Mouse (Mus musculus): ENCODE results near the gene BC017158. TPM values are rescaled to one million over a fixed set of nuclear protein-coding genes. Genes with fewer than 3 reads are reported as not detected.

BC017158 gene
- polyA plus RNA-seq, 1 experiment, result 32.6 TPM

DNA sequence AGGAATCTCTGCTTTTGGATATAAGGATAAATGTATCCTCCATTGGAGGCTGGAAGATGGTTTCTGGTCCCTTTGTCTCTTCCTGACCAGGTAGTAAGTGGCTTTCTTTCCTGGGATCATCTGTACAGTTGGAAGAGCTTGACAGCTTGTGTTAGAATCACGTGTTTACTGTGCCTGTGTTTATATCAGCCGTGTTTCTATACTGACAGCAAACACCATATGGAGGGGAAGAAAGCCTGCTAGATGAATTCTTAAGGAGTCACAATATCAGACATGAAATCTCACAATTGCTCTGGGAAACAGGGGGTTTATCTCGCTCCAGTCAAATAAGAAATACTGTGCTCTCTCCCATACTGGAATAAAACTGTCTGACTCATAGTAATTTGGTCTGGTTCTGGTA, 11.2 kb upstream of the BC017158 start:
- TF ChIP-seq POLR2A (IDR thresholded peaks at IDR 0.05; ENCODE audit: low read depth, low read length) (no peak), CTCF (IDR thresholded peaks at IDR 0.05; ENCODE audit: extremely low read depth, insufficient read depth, insufficient read length, insufficient replicate concordance) (no peak)
- Histone ChIP-seq H3K27ac (ENCODE audit: insufficient read depth, low read length) (no peak overlapping the region), H3K27me3 (ENCODE audit: control insufficient read depth, insufficient read depth, low read length) (no peaks in the 10 kb centered on the region), H3K36me3 (ENCODE audit: control insufficient read depth, insufficient read depth, low read length) (no peaks in the 10 kb centered on the region), H3K4me1 (ENCODE audit: control insufficient read depth, insufficient read depth, insufficient read length) (no peaks in the 10 kb centered on the region; the same call in 1 of the 2 replicates), H3K4me3 (ENCODE audit: extremely low read depth, insufficient read depth, insufficient read length) (no peak overlapping the region)
- 86% methylated on average over 3 of the region's 3 CpGs for WGBS
- DNase-seq (ENCODE audit: low read depth in 1 of 2, low spot score in 2 of 2), result no peak

DNA sequence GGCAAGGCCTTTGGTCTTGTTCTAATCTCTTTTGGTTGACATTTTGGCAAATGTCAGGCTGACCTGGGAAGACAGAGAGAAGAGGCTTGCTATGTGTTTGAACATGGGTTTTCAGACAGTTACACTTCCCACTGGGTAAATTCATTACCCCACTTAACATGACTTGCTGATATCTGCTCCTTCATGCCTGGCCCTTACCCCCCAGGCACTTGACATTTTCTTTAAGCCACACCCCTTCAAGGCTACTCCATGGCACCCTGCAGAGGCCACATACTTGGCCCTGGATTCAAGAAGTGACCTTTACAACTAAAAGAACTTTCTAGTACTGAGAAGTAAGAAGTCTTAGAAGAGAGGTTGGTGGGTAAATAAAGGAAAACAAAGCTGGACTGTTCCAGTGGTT, 9.9 kb upstream of the BC017158 start:
- Histone ChIP-seq H3K36me3 (ENCODE audit: control insufficient read depth, insufficient read depth, low read length) (no peaks in the 10 kb centered on the region), H3K4me1 (ENCODE audit: control insufficient read depth, insufficient read depth, insufficient read length) (no peaks in the 10 kb centered on the region; the same call in 1 of the 2 replicates), H3K4me3 (ENCODE audit: extremely low read depth, insufficient read depth, insufficient read length) (no peak overlapping the region), H3K27ac (ENCODE audit: insufficient read depth, low read length) (no peak overlapping the region), H3K27me3 (ENCODE audit: control insufficient read depth, insufficient read depth, low read length) (no peaks in the 10 kb centered on the region)
- TF ChIP-seq CTCF (IDR thresholded peaks at IDR 0.05; ENCODE audit: extremely low read depth, insufficient read depth, insufficient read length, insufficient replicate concordance) (no peak), POLR2A (IDR thresholded peaks at IDR 0.05; ENCODE audit: low read depth, low read length) (no peak)
- no peak for DNase-seq (ENCODE audit: low read depth in 1 of 2, low spot score in 2 of 2)

DNA sequence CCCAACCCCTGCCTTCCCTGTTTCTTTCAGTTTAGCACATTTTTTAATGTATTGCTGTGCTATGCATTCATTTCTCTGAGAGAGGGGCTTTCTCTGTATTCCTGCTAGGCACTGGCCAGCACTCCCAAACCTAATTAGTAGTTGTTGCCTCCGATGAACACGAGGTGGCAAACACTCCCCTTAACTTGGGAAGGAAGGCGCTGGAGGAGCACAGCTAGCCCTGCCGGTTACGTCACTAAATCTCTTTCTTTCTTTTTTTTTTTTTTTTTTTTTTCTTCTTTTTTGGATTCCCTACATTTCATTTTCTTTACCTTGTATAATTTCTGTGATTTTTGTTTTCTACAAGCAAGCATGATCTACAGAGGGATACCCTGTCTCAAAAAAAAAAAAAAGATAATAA, 6.9 kb upstream of the BC017158 start:
- no peak overlapping the region for H3K27ac ChIP-seq (ENCODE audit: insufficient read depth, low read length)
- WGBS, result 6% methylated on average over 5 of the region's 5 CpGs
- TF ChIP-seq POLR2A (IDR thresholded peaks at IDR 0.05; ENCODE audit: low read depth, low read length), result no peak
- TF ChIP-seq CTCF (IDR thresholded peaks at IDR 0.05; ENCODE audit: extremely low read depth, insufficient read depth, insufficient read length, insufficient replicate concordance), result 0 out of 2 replicates have a peak, but pooled peaks have one; percentile 18
- H3K4me3 ChIP-seq (ENCODE audit: extremely low read depth, insufficient read depth, insufficient read length), result no peak overlapping the region
- no peak for DNase-seq (ENCODE audit: low read depth in 1 of 2, low spot score in 2 of 2)
- H3K27me3 ChIP-seq (ENCODE audit: control insufficient read depth, insufficient read depth, low read length), result no peaks in the 10 kb centered on the region; the same call in 1 of the 2 replicates
- no peaks in the 10 kb centered on the region; the same call in 1 of the 2 replicates for H3K4me1 ChIP-seq (ENCODE audit: control insufficient read depth, insufficient read depth, insufficient read length)
- no peaks in the 10 kb centered on the region for H3K36me3 ChIP-seq (ENCODE audit: control insufficient read depth, insufficient read depth, low read length)

DNA sequence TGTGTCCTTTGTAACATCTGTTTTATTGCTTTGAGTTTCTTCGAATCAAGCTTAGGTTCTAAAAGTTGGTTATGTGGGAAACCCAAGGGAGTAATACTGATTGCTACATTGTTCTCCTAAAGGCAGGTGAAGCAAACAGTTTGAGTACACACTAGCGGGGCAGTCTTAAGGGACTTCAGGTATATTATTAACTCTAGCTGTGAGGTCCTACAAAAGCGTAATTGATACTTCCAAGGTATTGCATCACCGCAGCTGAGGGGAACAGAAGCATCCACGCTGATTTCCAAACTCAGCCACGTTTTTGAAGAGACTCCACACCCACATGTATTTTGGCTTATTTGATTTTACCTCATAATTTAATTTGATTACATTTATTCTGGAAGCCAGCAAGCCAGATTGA, 6.2 kb upstream of the BC017158 start:
- H3K4me3 ChIP-seq (ENCODE audit: extremely low read depth, insufficient read depth, insufficient read length), result no peak overlapping the region
- H3K4me1 ChIP-seq (ENCODE audit: control insufficient read depth, insufficient read depth, insufficient read length), result no peaks in the 10 kb centered on the region; the same call in 1 of the 2 replicates
- H3K27me3 ChIP-seq (ENCODE audit: control insufficient read depth, insufficient read depth, low read length), result no peaks in the 10 kb centered on the region; the same call in 1 of the 2 replicates
- no peak for TF ChIP-seq CTCF (IDR thresholded peaks at IDR 0.05; ENCODE audit: extremely low read depth, insufficient read depth, insufficient read length, insufficient replicate concordance)
- no peak for TF ChIP-seq POLR2A (IDR thresholded peaks at IDR 0.05; ENCODE audit: low read depth, low read length)
- DNase-seq (ENCODE audit: low read depth in 1 of 2, low spot score in 2 of 2), result no peak
- H3K36me3 ChIP-seq (ENCODE audit: control insufficient read depth, insufficient read depth, low read length), result no peaks in the 10 kb centered on the region
- no peak overlapping the region for H3K27ac ChIP-seq (ENCODE audit: insufficient read depth, low read length)
- 93% methylated on average over 6 of the region's 6 CpGs for WGBS

DNA sequence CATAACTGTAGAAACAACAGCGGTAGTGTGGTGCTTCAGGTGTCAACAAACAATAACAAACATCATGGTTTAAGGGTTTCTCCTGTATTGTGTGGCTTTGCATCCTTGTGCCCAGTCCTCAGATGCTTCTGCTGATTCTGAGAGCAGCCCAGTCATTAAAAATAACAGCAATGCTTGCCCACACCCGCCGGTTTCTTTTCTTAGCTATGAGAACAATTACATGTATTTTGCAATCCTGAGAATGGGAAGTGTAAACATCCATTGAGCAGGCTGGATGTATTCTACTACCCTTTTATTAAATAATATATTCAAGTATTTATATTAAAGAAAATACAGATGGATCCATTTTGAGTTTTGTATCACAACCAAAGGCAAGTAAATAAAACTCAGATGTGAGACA, 4.2 kb upstream of the BC017158 start:
- Histone ChIP-seq H3K36me3 (ENCODE audit: control insufficient read depth, insufficient read depth, low read length) (no peaks in the 10 kb centered on the region), H3K4me1 (ENCODE audit: control insufficient read depth, insufficient read depth, insufficient read length) (peaks cover 4% of the 10 kb centered on the region), H3K4me3 (ENCODE audit: extremely low read depth, insufficient read depth, insufficient read length) (no peak overlapping the region), H3K27ac (ENCODE audit: insufficient read depth, low read length) (no peak overlapping the region), H3K27me3 (ENCODE audit: control insufficient read depth, insufficient read depth, low read length) (no peaks in the 10 kb centered on the region; the same call in 1 of the 2 replicates)
- no peak for DNase-seq (ENCODE audit: low read depth in 1 of 2, low spot score in 2 of 2)
- no peak for TF ChIP-seq POLR2A (IDR thresholded peaks at IDR 0.05; ENCODE audit: low read depth, low read length)
- no peak for TF ChIP-seq CTCF (IDR thresholded peaks at IDR 0.05; ENCODE audit: extremely low read depth, insufficient read depth, insufficient read length, insufficient replicate concordance)
- 68% methylated on average over 3 of the region's 3 CpGs for WGBS

DNA sequence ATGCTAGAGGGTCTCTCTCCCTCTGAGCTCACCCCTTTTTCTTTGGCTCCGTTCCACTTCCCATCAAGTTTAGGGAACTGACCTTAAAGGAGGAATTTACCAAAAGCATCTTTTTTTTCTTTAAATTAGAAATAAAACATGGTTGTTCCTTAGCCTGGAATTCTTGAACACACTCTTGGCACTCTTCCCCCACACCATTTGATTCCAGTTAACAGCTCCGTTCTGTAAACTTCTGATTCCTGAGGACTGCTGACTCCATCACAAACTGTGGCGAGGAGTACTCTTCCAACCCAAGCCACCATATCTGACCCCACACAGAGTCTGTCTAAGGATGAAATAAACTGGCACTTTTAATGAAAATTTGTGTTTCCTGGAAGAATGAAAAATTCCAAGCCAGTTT, 3.0 kb upstream of the BC017158 start:
- Histone ChIP-seq H3K27me3 (ENCODE audit: control insufficient read depth, insufficient read depth, low read length) (no peaks in the 10 kb centered on the region; the same call in 1 of the 2 replicates), H3K36me3 (ENCODE audit: control insufficient read depth, insufficient read depth, low read length) (no peaks in the 10 kb centered on the region), H3K4me3 (ENCODE audit: extremely low read depth, insufficient read depth, insufficient read length) (no peak overlapping the region), H3K27ac (ENCODE audit: insufficient read depth, low read length) (no peak overlapping the region), H3K4me1 (ENCODE audit: control insufficient read depth, insufficient read depth, insufficient read length) (peaks cover 5% of the 10 kb centered on the region)
- TF ChIP-seq POLR2A (IDR thresholded peaks at IDR 0.05; ENCODE audit: low read depth, low read length) (no peak), CTCF (IDR thresholded peaks at IDR 0.05; ENCODE audit: extremely low read depth, insufficient read depth, insufficient read length, insufficient replicate concordance) (no peak)
- DNase-seq (ENCODE audit: low read depth in 1 of 2, low spot score in 2 of 2), result no peak
- WGBS, result 84% methylated on average over 3 of the region's 3 CpGs

DNA sequence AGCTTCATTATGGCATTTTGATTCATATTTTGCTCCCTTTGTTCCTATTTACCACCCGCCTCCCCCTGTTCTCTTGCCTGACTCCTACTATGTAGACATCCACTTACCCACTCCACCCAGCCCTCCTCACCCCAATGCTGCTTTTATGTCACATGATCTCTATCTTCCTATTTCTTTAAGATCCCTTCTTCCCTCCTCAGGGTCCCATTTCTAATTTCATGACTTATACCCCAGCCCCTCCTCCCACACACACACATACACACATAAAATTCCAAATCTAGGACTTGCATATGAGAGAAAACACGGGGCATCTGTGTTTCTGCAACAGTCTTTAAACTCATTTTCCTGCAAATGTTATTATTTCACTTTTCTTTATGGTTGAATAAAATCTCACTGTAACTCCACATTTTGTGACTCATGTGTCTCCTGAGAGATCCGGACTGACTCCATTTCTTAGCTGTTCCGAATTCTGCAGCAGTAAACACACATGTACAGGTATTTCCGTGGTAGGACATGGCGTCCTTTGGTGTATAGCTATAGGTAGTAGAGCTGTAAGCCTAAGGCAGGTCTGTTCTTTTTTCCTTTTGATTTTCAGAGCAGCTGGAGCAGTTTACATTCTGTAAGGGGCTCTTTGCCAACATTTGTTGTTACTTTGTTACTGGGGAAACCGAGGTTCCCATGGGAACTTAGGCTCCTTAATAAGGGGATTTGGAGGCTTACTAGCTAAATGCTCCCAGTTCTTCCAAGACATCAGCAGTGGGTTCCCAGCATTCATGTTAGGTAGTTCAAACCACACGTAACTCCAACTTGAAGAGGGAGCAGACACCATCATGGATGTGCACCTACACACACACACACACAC, 742 bp upstream of the BC017158 start:
- no peak for DNase-seq (ENCODE audit: low read depth in 1 of 2, low spot score in 2 of 2)
- TF ChIP-seq CTCF (IDR thresholded peaks at IDR 0.05; ENCODE audit: extremely low read depth, insufficient read depth, insufficient read length, insufficient replicate concordance) (no peak), POLR2A (IDR thresholded peaks at IDR 0.05; ENCODE audit: low read depth, low read length) (no peak)
- Histone ChIP-seq H3K4me3 (ENCODE audit: extremely low read depth, insufficient read depth, insufficient read length) (no peak overlapping the region), H3K36me3 (ENCODE audit: control insufficient read depth, insufficient read depth, low read length) (no peaks in the 10 kb centered on the region), H3K27me3 (ENCODE audit: control insufficient read depth, insufficient read depth, low read length) (no peaks in the 10 kb centered on the region; the same call in 1 of the 2 replicates), H3K27ac (ENCODE audit: insufficient read depth, low read length) (no peak overlapping the region), H3K4me1 (ENCODE audit: control insufficient read depth, insufficient read depth, insufficient read length) (peaks cover 5% of the 10 kb centered on the region; the same call in 1 of the 2 replicates)
- 82% methylated on average over 8 of the region's 8 CpGs for WGBS
